ENCODE assay signal across 9 mouse cellular contexts in genomic region chr17:56479358-56479757, GRCm38 (mm10). TPM values are rescaled to one million over a fixed set of nuclear protein-coding genes. Genes with fewer than 3 reads are reported as not detected.
DNase-seq lines count a peak whose midpoint lies in the region; ATAC-seq and TF ChIP-seq lines count a peak whose summit lies in the region.
"Had no signal": no experiment of that assay in that cellular context is flagged by ENCODE, and none has a peak within 500 bp of the region (broad histone marks: within the 10 kb centered on the region; RNA-seq: fewer than 3 reads in every experiment).

No protein-coding gene starts in this region.

- peaks cover 14% of the 10 kb centered on the region; the same call in 1 of the 2 replicates for H3K27me3 ChIP-seq in liver, adult 2 months (ENCODE audit: control insufficient read depth, insufficient read depth, low read length)
- peaks cover 40% of the 10 kb centered on the region for H3K27me3 ChIP-seq in liver, embryonic 11.5 days (replicated peaks; ENCODE audit: control insufficient read depth, insufficient read depth, low read length)
- peaks cover 14% of the 10 kb centered on the region for H3K27me3 ChIP-seq in limb, embryonic 11.5 days (ENCODE audit: control insufficient read depth, insufficient read depth, low read length)

- DNase-seq in liver, adult 2 months (ENCODE audit: extremely low read depth, low read depth, low spot score) = peak; percentile 44
- DNase-seq in liver, embryonic 11.5 days (ENCODE audit: low spot score) = no peak
- peak; percentile 70 for DNase-seq in MN1 (ENCODE audit: low spot score)
- peak; percentile 78 for DNase-seq in cerebellum, adult 8-10 months
- DNase-seq in limb, embryonic 11.5 days (ENCODE audit: low spot score) = peak; percentile 85
- DNase-seq in retina, embryonic 14.5 days (ENCODE audit: low spot score) = peak; percentile 88
- DNase-seq in urinary bladder, postnatal 4 days (ENCODE audit: low spot score in 2 of 2) = peak; percentile 64 to 76

- H3K4me3 ChIP-seq in liver, adult 2 months (ENCODE audit: insufficient read depth, low read depth, low read length) = no peak overlapping the region
- no peak overlapping the region for H3K4me3 ChIP-seq in liver, embryonic 11.5 days (ENCODE audit: low read depth, low read length)
- no peak overlapping the region for H3K4me3 ChIP-seq in limb, embryonic 11.5 days (ENCODE audit: low read depth, low read length)

- peak; percentile 97 for TF ChIP-seq CTCF in liver, adult 2 months (IDR thresholded peaks at IDR 0.05; ENCODE audit: low read depth, low read length)

- H3K9me3 ChIP-seq in liver, embryonic 11.5 days (ENCODE audit: control insufficient read depth, low read length) = no peaks in the 10 kb centered on the region
- H3K9me3 ChIP-seq in limb, embryonic 11.5 days (ENCODE audit: control insufficient read depth, low read length) = no peaks in the 10 kb centered on the region

- no peak overlapping the region for H3K27ac ChIP-seq in liver, adult 2 months (replicated peaks; ENCODE audit: insufficient read depth, low read depth, low read length)
- no peak overlapping the region for H3K27ac ChIP-seq in liver, embryonic 11.5 days (ENCODE audit: low read depth, low read length)
- H3K27ac ChIP-seq in limb, embryonic 11.5 days (replicated peaks; ENCODE audit: low read depth, low read length) = no peak overlapping the region

- H3K4me2 ChIP-seq in liver, embryonic 11.5 days = no peak overlapping the region
- no peak overlapping the region for H3K4me2 ChIP-seq in limb, embryonic 11.5 days (ENCODE audit: low read depth, severe bottlenecking)

- H3K4me1 ChIP-seq in liver, adult 2 months (ENCODE audit: control insufficient read depth, insufficient read depth, low read length) = no peaks in the 10 kb centered on the region
- H3K4me1 ChIP-seq in liver, embryonic 11.5 days (replicated peaks; ENCODE audit: control insufficient read depth, insufficient read depth, low read length) = peaks cover 18% of the 10 kb centered on the region
- peaks cover 12% of the 10 kb centered on the region for H3K4me1 ChIP-seq in limb, embryonic 11.5 days (ENCODE audit: control insufficient read depth, insufficient read depth, low read length)

- no peak for TF ChIP-seq POLR2A in liver, adult 2 months (IDR thresholded peaks at IDR 0.05; ENCODE audit: extremely low read depth, insufficient read depth, low read length)

- ATAC-seq in liver, embryonic 11.5 days (replicated peaks; ENCODE audit: low FRiP score) = no peak
- peak; percentile 58 for ATAC-seq in granulocyte monocyte progenitor cell, adult 5-6 weeks (replicated peaks; ENCODE audit: poor library complexity, severe bottlenecking)
- ATAC-seq in limb, embryonic 11.5 days (ENCODE audit: insufficient number of reproducible peaks, low FRiP score, low TSS enrichment, low read depth) = no peak

- H3K79me2 ChIP-seq in liver, adult 2 months (ENCODE audit: control insufficient read depth, insufficient read depth, low read length) = no peaks in the 10 kb centered on the region

- no peak overlapping the region for H3K9ac ChIP-seq in liver, adult 2 months (ENCODE audit: low read depth, low read length)
- no peak overlapping the region for H3K9ac ChIP-seq in liver, embryonic 11.5 days (ENCODE audit: low read depth, low read length)
- H3K9ac ChIP-seq in limb, embryonic 11.5 days (ENCODE audit: low read length) = no peak overlapping the region; the same call in 1 of the 2 replicates

- 19% methylated on average over 6 of the region's 6 CpGs for WGBS in liver, adult 2 months
- 11% methylated on average over 6 of the region's 6 CpGs for WGBS in liver, embryonic 11.5 days
- WGBS in limb, embryonic 11.5 days = 18% methylated on average over 6 of the region's 6 CpGs

- H3K36me3 ChIP-seq in liver, adult 2 months (ENCODE audit: control insufficient read depth, insufficient read depth, low read length) = no peaks in the 10 kb centered on the region
- no peaks in the 10 kb centered on the region for H3K36me3 ChIP-seq in liver, embryonic 11.5 days (ENCODE audit: control insufficient read depth, insufficient read depth, low read length)
- H3K36me3 ChIP-seq in limb, embryonic 11.5 days (ENCODE audit: control insufficient read depth, insufficient read depth, low read length) = no peaks in the 10 kb centered on the region

RNA-seq across cellular contexts. Expression of gene Ptprs, which starts 3.1 kb away (rescaled TPM):
- total RNA-seq in liver, adult 2 months (2014; rRNA removed) = 4.4 and 6.0 TPM in 2 replicates
- 7.5 and 10.2 TPM in 2 replicates for polyA plus RNA-seq in liver, adult 2 months (2012; rRNA removed)
- 33.4 and 39.8 TPM in 2 replicates for polyA plus RNA-seq in liver, embryonic 11.5 days (2014; fragmentation: Nextera tagmentation; extraction: Ambion mirVana)
- total RNA-seq in granulocyte monocyte progenitor cell, adult 5-6 weeks (2014; fragmentation: Nextera tagmentation) = 62.2 and 73.5 TPM in 2 replicates
- total RNA-seq in granulocyte monocyte progenitor cell, adult 5-6 weeks (2017) = 45.1 and 59.2 TPM in 2 replicates
- polyA plus RNA-seq in limb, embryonic 11.5 days (2014; fragmentation: Nextera tagmentation; extraction: Ambion mirVana) = 82.5 and 86.2 TPM in 2 replicates

RNA-seq across cellular contexts. Expression of gene Znrf4, which starts 32.9 kb away (rescaled TPM):
- not detected in 2 replicates for total RNA-seq in liver, adult 2 months (2014; rRNA removed)
- polyA plus RNA-seq in liver, adult 2 months (2012; rRNA removed) = not detected in 2 replicates
- polyA plus RNA-seq in liver, embryonic 11.5 days (2014; fragmentation: Nextera tagmentation; extraction: Ambion mirVana) = not detected in 2 replicates
- total RNA-seq in granulocyte monocyte progenitor cell, adult 5-6 weeks (2014; fragmentation: Nextera tagmentation) = not detected in 2 replicates
- total RNA-seq in granulocyte monocyte progenitor cell, adult 5-6 weeks (2017) = not detected in 2 replicates
- not detected in 2 replicates for polyA plus RNA-seq in limb, embryonic 11.5 days (2014; fragmentation: Nextera tagmentation; extraction: Ambion mirVana)
- total RNA-seq: gastrocnemius, adult 8-10 months had no signal
